Mouse (Mus musculus) skeletal muscle tissue, adult 2 months (tissue): ENCODE data around the gene Trim15.
"Not testable (repeated sequence)": the region's sequence is repeated elsewhere in the genome, so short reads cannot be mapped to it uniquely, and the experiment has no call there.

Experiments used
- DNase-seq: peaks from one replicate; pipeline ENCODE4 v3.0.0-alpha.2; 2012; ENCODE audit warnings: low read depth, low spot score

Trim15 gene

DNA sequence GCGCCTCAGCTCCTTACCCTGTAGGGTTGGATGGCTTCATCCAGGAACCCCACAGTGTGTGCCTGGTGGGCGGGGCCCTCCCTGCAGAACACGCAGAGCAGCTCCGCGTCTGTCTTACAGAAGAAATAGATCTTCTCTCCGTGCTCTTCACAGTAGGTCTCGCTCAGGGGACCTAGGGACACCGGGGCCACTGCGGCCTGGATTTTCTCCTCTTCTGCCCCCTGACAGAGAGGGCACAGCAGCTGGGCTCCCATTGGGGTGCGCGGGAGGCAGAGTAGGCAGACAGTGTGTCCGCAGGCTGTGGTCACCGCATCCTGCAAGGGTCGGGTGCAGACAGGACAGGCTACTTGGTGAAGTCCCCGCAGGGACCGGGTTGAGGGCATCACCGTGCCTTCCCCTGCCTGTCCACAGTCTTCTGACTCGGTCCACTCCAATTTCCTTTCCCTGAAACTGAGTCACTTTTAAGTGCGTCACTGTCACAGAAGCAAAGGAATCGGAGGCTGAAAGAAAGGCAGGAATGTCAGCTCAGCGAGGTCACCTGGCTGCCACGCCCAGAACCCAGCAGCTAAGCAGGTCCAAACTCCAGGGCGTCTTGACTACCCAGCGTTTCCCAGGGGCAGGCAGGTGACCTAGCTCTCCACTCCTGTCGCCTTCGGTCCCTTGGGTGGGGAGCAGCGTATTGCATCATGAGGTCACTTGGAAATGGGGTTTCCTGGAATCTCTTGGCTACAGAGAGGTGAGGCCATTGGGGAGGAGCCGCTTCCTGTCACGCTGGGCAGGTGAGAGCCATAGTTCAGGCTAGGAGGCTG lies at the start of gene Trim15:
Gene Trim15 (minus strand): TSS at position 492 of the 809 bp plus-strand sequence.
- no peak for DNase-seq

DNA sequence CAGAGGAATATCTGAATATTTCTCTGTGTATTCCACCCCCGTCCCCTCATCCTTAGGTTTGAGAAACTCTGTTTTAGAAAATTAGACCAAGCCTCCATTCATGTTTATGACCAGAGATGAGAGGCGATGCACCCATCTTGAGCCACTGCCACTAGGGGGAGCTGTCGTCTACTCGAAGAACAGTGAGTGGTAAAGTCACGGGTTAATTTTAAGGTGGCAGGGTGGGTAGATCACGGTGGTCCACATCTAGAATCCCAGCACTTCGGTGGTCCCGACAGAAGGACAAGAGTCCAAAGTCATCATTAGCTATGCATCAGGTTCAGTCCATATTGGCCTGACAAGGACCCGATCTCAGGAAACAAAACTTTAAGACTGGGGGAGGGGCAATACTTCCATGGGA lies 48.1 kb upstream of the Trim15 start:
- no peak for DNase-seq

DNA sequence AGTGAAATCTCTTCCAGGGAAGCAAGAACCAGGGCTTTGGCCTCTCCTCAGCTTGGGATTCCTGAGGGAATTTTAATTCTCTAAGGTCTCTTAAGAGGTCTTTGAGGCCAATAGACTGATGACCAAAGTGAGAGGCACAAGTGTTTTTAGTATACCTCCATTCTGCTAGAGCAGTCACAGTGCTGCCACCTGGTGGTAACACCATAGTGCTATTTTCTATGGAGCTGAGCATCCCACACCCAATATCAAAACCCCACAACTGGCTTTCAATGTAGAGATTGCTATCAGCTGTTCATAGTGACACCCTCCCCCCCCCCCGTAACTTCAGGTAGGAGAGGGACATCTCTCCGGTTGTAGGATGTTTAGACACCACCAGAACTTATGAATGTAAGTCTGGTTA lies 47.1 kb upstream of the Trim15 start:
- peak; percentile 28 for DNase-seq

DNA sequence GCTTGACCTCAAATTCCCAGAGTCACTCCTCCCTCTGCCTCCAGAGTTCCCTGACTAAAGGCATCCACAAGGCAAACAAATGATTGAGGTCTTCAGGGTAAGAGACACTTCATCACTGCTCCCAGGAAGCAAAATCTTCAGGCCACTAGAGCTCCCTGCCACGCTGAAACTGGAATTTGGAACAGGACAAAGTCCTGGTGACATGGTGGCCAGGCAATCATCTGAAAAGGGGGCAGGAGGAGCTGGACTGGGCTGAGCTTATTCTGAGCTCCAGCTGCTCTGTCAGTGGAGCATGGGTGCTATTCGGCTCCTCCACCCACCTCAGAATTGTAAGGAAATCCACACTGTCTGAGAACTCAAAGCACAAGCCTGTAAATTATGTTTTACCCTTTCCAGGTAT lies 45.0 kb upstream of the Trim15 start:
- no peak for DNase-seq

DNA sequence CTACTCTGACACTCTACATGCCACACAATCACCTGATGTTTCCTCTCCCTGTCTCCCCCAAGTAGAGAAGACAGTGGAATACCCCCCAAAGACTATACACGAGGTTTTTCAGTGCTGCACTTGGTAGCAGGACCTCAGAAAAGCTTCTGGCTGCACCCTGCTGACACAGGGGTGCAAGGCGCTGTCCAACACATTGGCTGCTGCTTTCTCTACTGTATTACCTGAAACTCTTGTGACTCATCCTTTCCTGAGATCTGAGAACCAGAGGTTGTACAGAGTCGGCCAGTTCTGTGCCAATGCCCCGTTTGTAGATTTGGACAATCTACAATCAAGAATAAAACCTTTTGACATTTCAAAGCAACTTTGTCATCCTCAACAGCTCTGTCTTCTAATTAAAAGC lies 42.8 kb upstream of the Trim15 start:
- DNase-seq, result no peak

DNA sequence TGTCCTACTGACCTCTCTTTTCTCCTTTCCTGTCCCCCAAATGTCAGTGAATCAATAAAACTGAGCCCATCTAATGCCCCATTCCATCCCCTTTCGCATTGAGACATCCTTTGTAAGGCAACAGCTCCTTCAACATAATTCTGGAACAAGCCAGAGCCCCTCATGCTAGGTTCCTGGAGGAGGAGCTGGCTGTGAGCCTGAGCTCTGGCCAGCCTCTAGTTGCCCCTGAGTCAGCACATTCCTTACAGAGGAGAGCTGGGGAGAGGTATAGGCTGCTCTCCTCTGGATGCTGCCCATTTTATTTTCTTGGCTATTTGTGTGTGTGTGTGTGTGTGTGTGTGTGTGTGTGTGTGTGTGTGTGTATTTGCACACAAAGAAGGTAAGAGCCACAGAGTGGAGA lies 41.2 kb upstream of the Trim15 start:
- DNase-seq, result no peak

DNA sequence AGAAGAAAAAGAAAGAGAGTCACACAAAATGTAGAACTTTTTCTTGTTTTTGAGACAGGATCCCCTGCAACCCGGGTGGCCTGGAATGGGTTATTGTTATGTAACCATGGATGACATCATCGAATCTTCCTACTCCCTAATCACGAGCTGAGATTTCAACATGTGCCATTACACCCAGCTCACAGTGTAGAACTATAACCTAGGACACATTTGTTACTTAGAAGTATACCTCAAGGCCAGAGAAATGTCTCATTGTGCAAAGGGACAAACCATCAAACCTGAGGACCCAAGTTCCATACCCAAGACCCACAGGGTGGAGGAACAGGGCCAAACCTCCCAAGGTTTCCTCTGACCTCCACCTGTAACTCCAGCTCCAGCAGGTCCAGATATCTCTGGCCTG lies 36.6 kb upstream of the Trim15 start:
- no peak for DNase-seq

DNA sequence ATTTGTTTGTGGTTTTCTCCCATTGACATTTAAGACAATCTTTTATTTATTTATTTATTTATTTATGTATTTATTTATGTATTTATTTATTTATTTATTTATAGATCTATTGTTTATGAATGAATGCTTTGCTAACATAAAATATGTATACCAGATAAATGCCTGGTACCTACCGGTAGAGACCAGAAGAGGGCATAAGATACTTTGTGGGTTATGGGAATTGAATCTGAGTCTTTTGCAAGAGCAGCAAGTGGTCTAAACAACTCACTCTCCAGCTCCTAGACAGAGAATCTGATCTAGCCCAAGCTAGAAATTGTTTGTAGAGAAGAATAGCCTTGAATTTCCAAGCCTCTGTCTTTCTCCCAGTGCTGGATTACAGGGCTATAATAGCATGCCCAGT lies 33.7 kb upstream of the Trim15 start:
- DNase-seq, result no peak

DNA sequence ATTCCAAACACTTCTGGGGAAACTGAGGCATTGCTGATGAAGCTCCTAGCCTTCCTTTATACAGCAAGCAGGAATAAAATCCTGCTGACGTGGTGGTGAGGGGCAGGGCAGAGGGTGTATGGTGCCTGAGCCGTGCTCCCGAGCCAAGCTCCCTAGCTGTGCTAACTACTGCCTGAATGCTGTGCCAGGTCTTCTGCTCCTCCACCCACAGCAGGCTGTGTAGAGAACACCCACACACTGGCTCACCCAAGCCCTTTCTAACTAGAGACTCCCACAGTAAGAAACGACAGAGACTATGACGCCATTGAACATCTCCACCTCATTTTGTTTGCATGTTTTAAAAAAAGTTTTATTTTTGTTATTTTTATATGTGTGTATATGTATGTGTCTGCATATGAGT lies 33.0 kb upstream of the Trim15 start:
- no peak for DNase-seq

DNA sequence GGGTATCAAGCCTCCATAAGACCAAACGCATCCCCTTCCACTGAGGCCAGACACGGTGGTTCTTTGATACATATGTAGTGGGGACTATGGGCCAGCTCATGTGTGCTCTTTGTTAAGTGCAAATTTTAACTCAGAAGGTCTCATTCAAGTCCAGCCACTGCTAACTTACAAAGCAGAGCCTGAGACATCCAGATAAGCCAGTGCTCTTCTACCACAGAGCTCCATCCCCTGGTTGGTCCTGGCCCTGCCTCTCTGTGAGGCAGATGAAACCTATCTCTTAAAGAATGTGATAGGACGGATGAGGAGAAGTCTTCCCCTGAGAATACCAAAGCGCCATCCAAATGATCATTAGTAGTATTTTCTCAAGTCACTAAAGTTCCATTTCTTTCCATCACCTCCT lies 32.4 kb upstream of the Trim15 start:
- no peak for DNase-seq

DNA sequence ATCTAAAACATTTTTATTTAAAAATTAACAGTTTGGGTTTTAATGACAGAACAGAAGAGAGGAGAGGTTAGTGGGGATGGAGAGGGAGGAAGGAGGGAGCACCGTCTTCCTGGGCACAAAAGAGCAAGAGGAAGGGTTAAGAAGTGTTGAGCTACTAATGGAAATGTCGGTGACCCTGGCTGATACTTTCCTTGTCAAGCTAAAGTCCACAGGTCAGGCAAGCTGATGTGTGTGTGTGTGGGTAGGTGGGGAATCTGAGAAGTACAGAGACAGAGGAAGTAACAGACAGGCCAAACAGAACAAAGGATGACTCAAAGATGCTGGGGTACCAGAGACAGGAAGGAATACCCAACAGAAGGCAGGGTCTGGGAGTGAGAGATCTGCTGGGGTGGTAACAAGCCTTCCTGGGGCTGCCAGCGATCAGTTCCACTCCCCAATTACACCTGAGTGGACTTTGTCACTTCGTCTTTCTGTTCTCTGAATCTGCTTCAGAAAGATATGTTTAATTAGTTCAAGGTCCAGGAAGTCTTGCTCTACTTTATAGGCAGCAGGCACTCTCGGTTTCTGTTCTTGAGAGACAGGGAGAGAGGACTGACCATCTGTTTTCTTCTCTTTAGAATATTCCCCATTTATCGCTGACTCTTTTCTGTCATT lies 30.7 kb upstream of the Trim15 start, which contains the start of gene Trim31:
Gene Trim31 (plus strand): TSS at position 567 of the 654 bp plus-strand sequence.
- no peak for DNase-seq

DNA sequence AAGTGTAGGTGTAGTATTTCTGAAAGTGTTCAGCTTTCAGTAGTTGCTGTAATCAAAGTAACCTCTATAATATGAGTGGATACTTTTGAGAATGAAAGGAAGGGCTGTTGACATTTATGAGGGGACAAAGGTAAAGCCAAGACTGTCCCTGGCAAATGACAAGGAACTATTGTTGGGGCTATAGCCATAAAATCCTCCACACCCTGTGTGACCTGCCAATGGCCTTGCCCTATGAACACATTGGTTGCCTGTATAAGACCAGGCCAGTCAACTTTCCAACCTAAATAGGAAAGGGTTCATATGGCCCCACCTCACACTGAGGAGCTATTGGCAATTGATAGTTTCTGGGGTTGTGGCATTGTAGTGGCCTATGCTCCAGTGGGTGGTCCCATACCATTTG lies 30.1 kb upstream of the Trim15 start:
- DNase-seq, result no peak

DNA sequence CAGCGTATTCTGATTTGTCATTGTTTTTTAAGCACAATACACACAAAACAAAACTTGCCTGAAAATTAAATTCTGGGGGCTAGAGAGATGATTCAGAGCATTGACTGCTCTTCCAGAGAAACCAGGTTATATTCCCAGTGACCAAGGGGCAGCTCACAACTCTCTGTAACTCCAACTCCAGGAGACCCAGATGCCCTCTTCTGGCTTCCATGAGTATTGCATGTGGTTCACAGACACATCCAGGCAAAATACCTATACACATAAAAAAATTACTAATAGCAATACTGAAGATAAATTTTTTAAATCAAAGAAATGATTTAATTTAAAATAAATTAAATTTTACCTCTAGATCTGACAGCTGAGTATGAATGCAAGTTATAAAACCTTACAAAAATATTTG lies 29.6 kb upstream of the Trim15 start:
- no peak for DNase-seq

DNA sequence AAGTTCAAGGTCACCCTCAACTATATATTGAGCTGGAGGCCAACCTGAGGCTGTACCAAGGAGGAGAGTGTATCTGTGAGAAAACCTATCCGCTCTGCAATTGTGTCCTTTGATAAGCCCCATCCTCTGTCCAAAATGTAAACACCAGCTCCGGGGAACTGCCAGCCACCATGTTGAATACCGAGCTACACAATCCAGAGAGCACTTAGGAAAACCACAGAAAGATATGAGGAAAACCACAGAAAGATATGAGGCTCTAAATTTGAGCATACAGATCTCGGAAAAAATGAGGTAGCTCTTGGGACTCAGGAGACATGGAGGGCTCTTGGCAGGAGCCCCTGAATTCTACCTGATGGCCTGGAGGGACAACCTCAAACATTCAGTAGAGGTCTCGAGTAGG lies 26.4 kb upstream of the Trim15 start:
- DNase-seq, result no peak

DNA sequence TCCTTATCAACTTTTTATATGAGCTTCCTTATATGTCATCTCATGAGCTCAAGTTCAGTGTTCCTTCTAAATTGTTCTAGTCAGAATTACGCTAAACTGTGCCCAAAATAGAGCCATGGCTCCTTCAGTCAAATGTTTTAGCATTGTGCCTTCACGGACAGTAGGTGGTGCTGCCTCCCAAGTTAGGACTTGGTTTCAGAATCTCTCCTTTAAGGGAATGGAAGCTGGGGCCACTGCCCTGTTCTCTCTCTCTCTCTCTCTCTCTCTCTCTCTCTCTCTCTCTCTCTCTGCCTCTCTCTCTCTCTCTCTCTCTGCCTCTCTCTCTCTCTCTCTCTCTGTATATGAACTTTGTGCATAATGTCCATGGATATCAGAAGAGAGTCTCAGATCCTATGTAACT lies 25.4 kb upstream of the Trim15 start:
- DNase-seq, result no peak

DNA sequence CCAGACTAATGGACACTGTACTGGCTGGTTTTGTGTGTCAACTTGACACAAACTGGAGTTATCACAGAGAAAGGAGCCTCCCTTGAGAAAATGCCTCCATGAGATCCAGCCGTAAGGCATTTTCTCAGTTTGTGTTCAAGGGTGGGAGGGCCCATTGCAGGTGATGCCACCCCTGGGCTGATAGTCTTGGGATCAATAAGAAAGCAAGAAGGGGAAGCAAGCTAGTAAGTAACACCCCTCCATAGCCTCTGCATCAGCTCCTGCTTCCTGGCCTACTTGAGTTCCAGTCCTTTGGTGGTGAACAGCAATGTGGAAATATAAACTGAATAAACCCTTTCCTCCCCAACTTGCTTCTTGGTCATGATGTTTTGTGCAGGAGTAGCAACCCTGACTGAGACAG lies 24.5 kb upstream of the Trim15 start:
- not testable (repeated sequence) for DNase-seq

DNA sequence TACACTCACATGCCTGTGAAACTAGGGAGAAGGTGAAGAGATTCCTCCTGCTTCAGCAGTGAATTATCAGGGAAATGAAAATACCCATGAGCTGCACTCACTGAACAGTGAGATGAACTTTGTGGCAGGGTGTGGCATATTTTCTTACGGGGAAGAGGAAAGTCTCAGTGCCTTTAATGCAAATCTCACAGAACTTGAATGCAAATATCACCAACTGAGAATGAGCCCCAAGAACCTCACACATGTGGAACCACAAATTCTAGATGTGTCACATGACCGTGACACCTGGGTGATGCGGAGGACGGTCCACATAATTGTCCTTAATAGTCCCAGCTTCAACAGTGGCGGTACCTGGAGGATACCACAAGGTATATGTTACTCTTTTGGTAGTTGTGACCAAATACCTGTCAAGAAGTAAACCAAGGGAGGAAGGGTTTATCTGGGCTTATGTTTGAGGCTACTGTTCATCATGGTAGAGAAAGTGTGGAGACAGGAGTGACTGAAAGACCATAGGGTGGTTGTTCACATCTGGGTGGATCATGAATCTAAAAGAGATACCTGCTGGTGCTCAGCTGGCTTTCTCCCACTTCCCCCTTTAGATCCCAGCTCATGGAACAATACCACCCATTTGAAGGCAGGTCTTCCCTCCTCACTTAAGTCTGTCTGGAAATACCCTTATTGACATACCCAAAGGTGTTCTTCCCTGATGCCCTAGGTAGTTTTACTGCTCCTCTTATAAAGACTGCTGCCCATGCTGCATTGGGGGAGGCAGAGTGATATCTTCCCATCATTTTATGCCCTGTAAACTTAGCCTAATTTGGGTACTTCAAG lies 23.3 kb upstream of the Trim15 start, which contains the start of gene Trim40:
Gene Trim40 (minus strand): TSS at position 51 of the 831 bp plus-strand sequence.
- DNase-seq, result no peak

DNA sequence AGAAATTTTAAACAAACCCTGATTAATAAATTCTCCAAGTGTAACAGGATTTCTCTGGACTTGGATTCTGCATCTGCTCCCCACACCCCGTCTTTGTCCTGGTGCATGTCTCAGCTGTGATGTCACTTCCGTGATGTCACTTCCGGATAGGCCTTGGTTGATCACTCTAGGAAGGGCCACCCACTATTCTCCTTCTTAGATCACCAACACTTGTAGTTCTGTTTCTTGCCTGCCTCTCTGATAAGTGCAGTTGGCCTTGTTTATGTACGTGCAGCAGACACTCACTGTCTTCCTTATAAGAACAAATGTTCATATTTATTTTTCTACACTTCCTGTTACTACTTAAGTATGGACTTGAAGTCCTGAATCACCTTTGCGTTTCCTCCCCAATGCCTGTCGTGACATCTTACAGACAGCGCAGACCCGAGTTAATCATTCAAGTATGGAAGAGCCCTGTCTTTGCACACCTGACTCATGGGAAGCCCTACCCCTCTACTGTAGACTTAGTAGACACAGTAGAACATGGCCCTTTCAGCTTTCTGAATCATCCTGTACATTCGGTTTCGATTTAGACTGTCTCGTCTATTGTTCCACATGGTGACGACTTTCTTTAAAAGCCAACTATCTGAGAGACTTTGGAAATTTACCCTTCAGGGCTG lies 18.3 kb upstream of the Trim15 start:
- no peak for DNase-seq

DNA sequence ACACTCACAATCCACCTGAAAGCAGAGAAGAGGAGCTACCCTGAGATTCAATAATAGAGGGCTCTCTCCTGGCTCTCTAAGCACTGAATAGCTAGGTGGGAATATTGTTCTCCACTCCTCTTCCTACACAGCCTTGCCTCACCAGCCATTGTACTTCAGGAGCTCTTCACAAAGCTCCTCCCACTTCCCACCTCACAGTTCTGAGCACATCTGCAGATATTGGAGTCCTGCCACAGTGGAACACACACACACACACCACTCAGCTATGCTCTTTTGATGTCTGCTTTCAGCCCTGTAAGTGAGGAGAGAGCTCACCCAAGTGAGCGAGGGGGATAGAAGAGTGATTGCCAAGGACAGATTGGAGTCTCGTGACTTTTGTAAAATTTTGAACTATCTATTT lies 16.3 kb upstream of the Trim15 start:
- DNase-seq, result no peak

DNA sequence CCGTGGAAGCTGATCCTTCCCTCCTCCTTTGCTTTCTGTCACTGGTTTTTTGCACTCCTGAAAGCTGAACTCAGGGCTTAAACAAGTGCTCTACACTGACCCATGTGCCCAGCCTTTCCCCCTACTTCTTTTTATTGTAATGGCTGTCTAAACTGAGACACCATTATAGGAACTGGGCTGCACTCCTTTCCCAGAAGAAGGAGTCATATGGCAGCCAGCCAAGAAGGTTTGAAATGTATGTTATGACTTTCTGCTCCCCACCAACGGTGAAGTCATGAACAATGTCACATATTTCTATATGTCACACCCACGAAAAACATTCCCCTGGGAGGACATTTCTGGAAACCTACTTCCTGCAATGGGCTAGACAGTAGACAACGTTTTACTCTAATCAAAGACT lies 7.6 kb upstream of the Trim15 start:
- DNase-seq, result no peak

DNA sequence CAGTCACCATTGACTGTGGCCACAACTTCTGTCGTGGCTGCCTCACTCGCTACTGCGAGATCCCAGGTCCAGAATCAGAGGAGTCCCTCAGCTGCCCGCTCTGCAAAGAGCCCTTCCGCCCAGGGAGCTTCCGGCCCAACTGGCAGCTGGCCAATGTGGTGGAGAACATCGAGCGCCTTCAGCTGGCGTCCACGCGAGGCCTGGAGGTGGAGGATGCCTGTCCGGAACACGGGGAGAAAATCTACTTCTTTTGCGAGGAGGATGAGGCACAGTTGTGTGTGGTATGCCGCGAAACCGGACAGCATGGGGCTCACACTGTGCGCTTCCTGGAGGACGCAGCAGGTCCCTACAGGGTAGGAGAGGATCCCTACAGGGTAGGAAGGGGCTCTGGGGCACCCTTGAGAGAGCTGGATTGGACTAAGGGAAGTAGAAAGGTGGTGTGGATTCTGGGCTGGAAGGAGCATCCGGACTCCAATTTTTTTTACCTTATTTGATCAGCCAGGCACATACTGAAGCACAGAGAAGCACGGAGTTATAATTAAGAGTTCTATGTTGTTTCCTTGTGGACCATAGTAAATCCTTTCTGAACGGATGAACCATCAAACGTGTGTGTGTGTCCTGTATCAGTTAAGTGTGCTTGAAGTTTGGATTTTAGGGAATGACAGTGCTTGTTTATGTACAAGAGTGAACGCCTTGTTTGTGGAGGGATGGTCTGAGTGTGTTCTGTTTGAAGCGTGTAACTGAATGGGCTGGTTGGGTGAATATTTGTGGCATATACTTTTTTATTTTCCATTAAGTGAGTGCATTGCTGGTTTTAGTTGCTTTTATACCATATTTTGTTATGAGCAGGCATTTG lies 3.2 kb upstream of the Trim15 start:
- DNase-seq, result no peak
